Mouse (Mus musculus) neural tube, embryonic 15.5 days (tissue): ENCODE measurements around the gene Olfr1348. TPM values are rescaled to one million over a fixed set of nuclear protein-coding genes. Genes with fewer than 3 reads are reported as not detected.

Experiments
- polyA plus RNA-seq: library from polyadenylated mRNA; unstranded; fragments of >200 nt; fragmentation: Nextera tagmentation; extraction: Ambion mirVana; gene quantifications from 2 replicates; pipeline ENCODE4 v1.2.1, GENCODE M21; 2015

The Olfr1348 gene
- polyA plus RNA-seq, 1 experiment from 2014 or later: not detected

Other genes starting within 250 kb of the Olfr1348 start
- gene Zfp667, start 222.2 kb downstream of the Olfr1348 start, polyA plus RNA-seq: 14.3 and 16.2 TPM in 2 replicates
- 12.7 and 13.7 TPM in 2 replicates for gene Zfp583, start 177.5 kb downstream of the Olfr1348 start, polyA plus RNA-seq
- 7.3 and 9.0 TPM in 2 replicates for gene Gm3854, start 165.0 kb downstream of the Olfr1348 start, polyA plus RNA-seq
- 4.0 and 5.9 TPM in 2 replicates for gene Zfp78, start 145.5 kb downstream of the Olfr1348 start, polyA plus RNA-seq
- gene Zfp28, start 125.5 kb downstream of the Olfr1348 start, polyA plus RNA-seq: 13.2 and 13.8 TPM in 2 replicates
- 7.8 and 9.5 TPM in 2 replicates for gene Smim17, start 110.0 kb downstream of the Olfr1348 start, polyA plus RNA-seq
- 0.15 TPM in 1 of 2 replicates, not detected in the other for gene Gm20715, start 98.5 kb downstream of the Olfr1348 start, polyA plus RNA-seq
- 0.05 and 0.10 TPM in 2 replicates for gene Olfr1344, start 70.1 kb downstream of the Olfr1348 start, polyA plus RNA-seq
- 0.03 TPM in 1 of 2 replicates, not detected in the other for gene Olfr1336, start 52.6 kb downstream of the Olfr1348 start, polyA plus RNA-seq
- not detected in 2 replicates for gene Olfr1346, start 41.6 kb downstream of the Olfr1348 start, polyA plus RNA-seq
- not detected in 2 replicates for gene Olfr5, start 21.8 kb downstream of the Olfr1348 start, polyA plus RNA-seq
- gene Olfr1347, start 9.0 kb downstream of the Olfr1348 start, polyA plus RNA-seq: not detected in 2 replicates
- not detected in 2 replicates for gene Olfr1349, start 14.2 kb upstream of the Olfr1348 start, polyA plus RNA-seq
- gene Olfr1350, start 56.1 kb upstream of the Olfr1348 start, polyA plus RNA-seq: not detected in 2 replicates
- 5.7 and 7.2 TPM in 2 replicates for gene Zim1, start 187.7 kb upstream of the Olfr1348 start, polyA plus RNA-seq
- gene Peg3, start 221.7 kb upstream of the Olfr1348 start, polyA plus RNA-seq: 103 and 104 TPM in 2 replicates
- gene Usp29, start 221.8 kb upstream of the Olfr1348 start, polyA plus RNA-seq: 25.6 and 32.1 TPM in 2 replicates